Mouse (Mus musculus): ENCODE measurements around the gene Chac1.

Gene Chac1

GRCm38 (mm10) chr2:119327942-119328526 lies 23.0 kb upstream of the Chac1 start:
- DNase-seq (ENCODE audit: low spot score in 2 of 2): no peak

GRCm38 (mm10) chr2:119328546-119328945 lies 22.5 kb upstream of the Chac1 start:
- no peak for DNase-seq (ENCODE audit: low spot score in 2 of 2)

GRCm38 (mm10) chr2:119329123-119329817 lies 21.8 kb upstream of the Chac1 start:
- DNase-seq (ENCODE audit: low spot score in 2 of 2): no peak

GRCm38 (mm10) chr2:119330795-119331194 lies 20.2 kb upstream of the Chac1 start:
- no peak for DNase-seq (ENCODE audit: low spot score in 2 of 2)

- DNase-seq (ENCODE audit: low spot score in 2 of 2): no peak
These were observed 18.8 kb upstream of the Chac1 start for GRCm38 (mm10) chr2:119332177-119332661.

- DNase-seq (ENCODE audit: low spot score in 2 of 2): no peak
These were observed 16.9 kb upstream of the Chac1 start for GRCm38 (mm10) chr2:119334135-119334534.

GRCm38 (mm10) chr2:119334964-119335525 lies 16.0 kb upstream of the Chac1 start:
- DNase-seq (ENCODE audit: low spot score in 2 of 2): no peak

- DNase-seq (ENCODE audit: low spot score in 2 of 2): no peak
These were observed 15.5 kb upstream of the Chac1 start for GRCm38 (mm10) chr2:119335535-119335934.

GRCm38 (mm10) chr2:119336002-119336401 lies 15.0 kb upstream of the Chac1 start:
- DNase-seq (ENCODE audit: low spot score in 2 of 2): no peak

- no peak for DNase-seq (ENCODE audit: low spot score in 2 of 2)
These were observed 14.6 kb upstream of the Chac1 start for GRCm38 (mm10) chr2:119336470-119336869.

- DNase-seq (ENCODE audit: low spot score in 2 of 2): peak; percentile 64 to 76
These were observed 13.4 kb upstream of the Chac1 start for GRCm38 (mm10) chr2:119337425-119338265.

GRCm38 (mm10) chr2:119344537-119345138 lies 6.4 kb upstream of the Chac1 start:
- no peak for DNase-seq (ENCODE audit: low spot score in 2 of 2)

GRCm38 (mm10) chr2:119353707-119354106 lies 2.7 kb downstream of the Chac1 start:
- DNase-seq (ENCODE audit: low spot score in 2 of 2): no peak

GRCm38 (mm10) chr2:119355089-119355488 lies 4.1 kb downstream of the Chac1 start:
- no peak for DNase-seq (ENCODE audit: low spot score in 2 of 2)

GRCm38 (mm10) chr2:119355651-119356050 lies 4.6 kb downstream of the Chac1 start:
- no peak for DNase-seq (ENCODE audit: low spot score in 2 of 2)

- no peak for DNase-seq (ENCODE audit: low spot score in 2 of 2)
These were observed 5.3 kb downstream of the Chac1 start for GRCm38 (mm10) chr2:119356310-119356709.

- no peak for DNase-seq (ENCODE audit: low spot score in 2 of 2)
These were observed 5.8 kb downstream of the Chac1 start for GRCm38 (mm10) chr2:119356805-119357204.

- DNase-seq (ENCODE audit: low spot score in 2 of 2): no peak
These were observed 7.2 kb downstream of the Chac1 start for GRCm38 (mm10) chr2:119358249-119358648.

GRCm38 (mm10) chr2:119359721-119360291 lies 8.8 kb downstream of the Chac1 start:
- DNase-seq (ENCODE audit: low spot score in 2 of 2): no peak

- no peak for DNase-seq (ENCODE audit: low spot score in 2 of 2)
These were observed 13.9 kb downstream of the Chac1 start for GRCm38 (mm10) chr2:119364969-119365368.

- no peak for DNase-seq (ENCODE audit: low spot score in 2 of 2)
These were observed 16.3 kb downstream of the Chac1 start for GRCm38 (mm10) chr2:119367346-119367745.
